Mouse (Mus musculus) small intestine, adult 2 months (tissue): ENCODE measurements around the gene Nphp4.

Experiments
- CTCF ChIP-seq: fragments of 200-500 bp; IDR thresholded peaks from 2 replicates; pipeline ENCODE4 v1.5.1; 2012; ENCODE audit warnings: low read depth, mild to moderate bottlenecking, control low read depth, inconsistent platforms, low read length, moderate library complexity, mixed read lengths; ENCODE audit not compliant: insufficient replicate concordance, insufficient read length; ENCODE audit errors: extremely low read depth
- POLR2A ChIP-seq: fragments of 200-500 bp; IDR thresholded peaks from 2 replicates; pipeline ENCODE4 v1.6.1; 2012; ENCODE audit warnings: low read depth, mild to moderate bottlenecking, control low read depth, inconsistent platforms, low read length, moderate library complexity

DNA sequence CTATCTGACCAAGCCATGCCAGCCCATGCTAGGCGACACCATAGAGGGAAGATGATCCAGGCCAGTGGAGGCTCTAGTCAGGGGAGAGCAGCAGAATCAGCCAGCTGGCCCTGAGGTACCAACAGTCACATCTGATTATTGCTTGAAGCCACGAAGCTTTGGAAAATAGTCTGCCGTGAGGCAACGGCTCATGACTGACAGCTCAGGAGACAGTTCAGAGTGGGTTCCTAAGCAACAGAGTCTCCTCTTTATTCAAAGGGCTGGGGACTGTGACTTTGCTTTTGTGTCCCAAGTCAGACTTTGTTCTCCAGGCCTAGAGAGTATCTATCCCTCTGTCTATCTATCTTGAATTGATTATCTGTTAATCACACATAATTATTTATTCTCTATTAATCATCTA lies 100.3 kb downstream of the Nphp4 start:
- no peak for TF ChIP-seq POLR2A
- no peak for TF ChIP-seq CTCF
